Mouse (Mus musculus) urinary bladder, postnatal 36 days (tissue): Measurements from ENCODE around the gene Vamp5.

ENCODE experiments used
- DNase-seq, 2 experiments: peaks; one replicate each; pipeline ENCODE4 v3.0.0; 2022; ENCODE audit warnings: low spot score in 2 of 2, mixed read lengths in 1 of 2

Gene Vamp5

DNA sequence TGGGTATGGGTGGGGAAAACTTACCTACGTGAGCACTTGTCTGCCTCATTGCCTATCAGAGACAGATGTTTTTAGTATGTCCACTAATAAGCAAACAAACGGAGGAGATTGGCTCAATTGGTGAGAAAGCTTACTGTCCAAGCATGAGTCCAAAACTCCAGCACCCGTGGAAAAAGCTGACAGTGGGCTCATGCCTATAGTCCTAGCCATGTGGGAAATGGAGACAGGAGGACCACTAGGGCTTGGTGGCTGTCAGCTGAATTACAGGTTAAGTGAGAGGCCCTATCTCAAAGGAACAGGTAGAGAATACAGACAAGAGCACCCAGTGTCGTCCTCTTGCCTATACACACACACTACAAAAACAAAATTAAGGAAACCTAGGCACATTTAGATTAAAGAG, 34.0 kb downstream of the Vamp5 start:
- DNase-seq: no peak

DNA sequence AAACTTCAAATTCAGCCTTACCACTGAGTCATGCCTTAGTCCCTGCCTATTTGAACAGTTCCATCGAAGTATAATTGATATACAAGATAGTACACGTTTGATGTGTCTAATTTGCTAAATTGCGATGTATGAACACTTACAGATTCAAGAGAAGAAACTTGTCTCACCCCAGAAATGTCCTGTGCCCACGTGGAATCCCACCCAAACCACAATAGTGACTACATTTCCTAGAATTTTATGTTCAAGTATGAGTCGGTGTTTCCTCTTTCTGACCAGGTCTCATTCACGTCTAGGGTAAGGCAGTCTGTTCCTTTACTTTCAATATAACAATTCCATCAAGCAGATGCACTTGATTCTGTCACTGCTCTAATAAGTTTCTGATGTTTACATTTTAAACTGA, 34.6 kb downstream of the Vamp5 start:
- DNase-seq: no peak

DNA sequence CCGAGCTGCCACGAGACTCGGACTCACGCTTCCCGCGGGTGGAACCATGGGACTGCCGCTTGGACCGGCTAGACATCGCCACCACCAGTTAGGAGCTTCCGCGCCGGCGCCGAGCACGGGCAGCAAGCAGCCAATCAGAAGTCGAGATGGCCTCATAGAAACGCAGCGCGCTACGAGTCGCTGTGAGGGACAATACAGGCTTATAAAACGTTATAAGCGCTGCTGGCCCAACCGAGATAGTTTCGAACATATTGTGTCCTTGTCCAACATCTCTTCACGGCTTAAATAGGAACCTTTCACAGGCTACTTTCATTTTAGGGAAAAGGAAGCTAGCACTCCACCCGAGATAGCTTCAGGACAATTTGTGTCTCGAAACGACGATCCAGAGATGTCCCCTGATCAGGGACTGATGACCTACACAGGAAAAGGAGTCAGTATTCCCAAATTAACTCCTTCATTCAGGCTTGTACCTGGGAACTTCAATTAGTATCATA, 35.1 kb downstream of the Vamp5 start, which contains the start of gene Usp39:
Usp39 (minus strand) TSS at position 111 of the 494 bp plus-strand sequence.
- peak; percentile 84 to 93 for DNase-seq

DNA sequence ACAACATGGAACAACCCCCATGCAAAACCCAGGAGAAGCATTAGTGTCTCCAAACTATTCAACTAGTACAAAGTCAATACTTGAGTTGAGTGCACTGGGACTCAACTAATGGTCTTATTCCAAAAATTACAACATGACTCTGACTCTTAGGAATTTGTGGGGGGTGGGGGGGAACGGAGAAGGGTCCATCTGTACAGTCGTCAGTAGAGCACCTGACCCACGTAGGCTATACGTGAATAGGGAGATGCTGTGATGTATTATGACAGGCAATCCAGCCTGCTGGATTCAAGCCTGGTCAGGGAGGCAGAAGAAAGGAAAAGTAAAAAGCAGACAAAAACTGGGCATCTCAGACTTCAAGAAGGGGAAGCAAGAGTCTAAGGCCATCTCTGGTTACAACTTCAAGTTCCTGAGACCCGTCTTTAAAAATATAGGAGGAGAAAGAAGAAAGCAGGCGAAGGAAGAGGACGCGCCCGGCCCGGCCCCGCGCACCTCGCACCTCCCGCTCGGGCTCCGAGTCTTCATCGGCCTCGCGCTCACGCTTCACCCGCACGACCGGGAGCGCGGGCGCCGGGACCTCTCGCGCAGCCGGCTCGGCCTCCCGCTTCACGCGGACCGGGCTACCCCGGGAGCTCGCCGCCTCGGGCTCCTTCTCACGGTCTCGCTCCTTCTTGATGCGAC, 35.7 kb downstream of the Vamp5 start:
- no peak for DNase-seq

DNA sequence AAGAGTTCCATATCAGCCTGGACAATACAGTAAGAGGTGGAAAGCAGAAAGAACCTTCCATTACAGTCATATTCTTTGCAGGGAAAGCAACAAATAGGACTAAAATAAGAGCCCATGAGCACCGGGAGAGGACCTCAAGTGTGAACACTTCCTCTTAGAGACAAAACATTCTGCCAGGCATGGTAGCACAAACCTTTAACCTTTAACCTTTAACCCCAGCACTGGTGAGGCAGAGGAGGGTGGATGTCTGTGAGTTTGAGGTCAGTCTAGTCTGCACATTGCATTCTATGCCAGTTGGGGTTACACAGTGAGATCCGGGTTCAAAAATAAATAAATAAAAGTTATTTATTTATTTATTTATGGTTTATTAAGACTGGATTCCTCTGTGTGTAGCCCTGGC, 39.8 kb downstream of the Vamp5 start:
- no peak for DNase-seq

DNA sequence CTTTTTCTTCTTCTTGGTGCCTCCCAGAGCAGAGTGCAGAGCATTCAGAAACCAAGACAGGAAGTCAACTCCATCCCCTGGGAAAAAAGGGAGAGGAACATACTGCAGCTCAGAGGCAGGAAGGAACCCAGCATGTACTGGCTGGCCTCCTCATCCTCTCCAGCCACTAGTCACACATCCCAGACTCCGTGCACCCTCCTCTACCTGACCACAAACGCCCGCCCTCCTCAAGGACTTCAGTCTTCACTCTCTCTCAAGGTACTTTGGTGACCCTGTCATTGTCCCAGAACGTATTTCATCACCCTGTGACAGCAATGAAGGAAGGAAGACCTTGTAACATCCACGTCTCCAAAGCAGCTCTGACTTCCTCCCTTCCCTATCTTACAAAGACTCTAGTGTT, 47.2 kb downstream of the Vamp5 start:
- DNase-seq: no peak

DNA sequence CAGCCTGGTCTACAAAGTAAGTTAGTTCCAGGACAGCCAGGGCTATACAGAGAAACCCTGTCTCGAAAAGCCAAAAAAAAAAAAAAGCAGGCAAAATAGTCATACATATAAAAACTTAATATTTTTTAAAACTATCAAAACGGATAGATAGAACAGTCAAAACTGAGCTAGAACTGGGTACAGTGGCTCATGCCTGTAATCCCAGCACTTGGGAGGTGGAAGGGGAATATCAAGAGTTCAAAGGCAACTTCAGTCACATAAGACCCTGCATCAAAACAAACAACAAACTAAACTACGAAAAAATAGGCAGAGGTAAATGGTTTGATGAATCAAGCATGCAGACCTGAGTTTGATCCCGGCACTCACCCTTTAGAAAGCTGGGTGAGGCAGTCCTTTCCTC, 50.1 kb downstream of the Vamp5 start:
- no peak for DNase-seq

DNA sequence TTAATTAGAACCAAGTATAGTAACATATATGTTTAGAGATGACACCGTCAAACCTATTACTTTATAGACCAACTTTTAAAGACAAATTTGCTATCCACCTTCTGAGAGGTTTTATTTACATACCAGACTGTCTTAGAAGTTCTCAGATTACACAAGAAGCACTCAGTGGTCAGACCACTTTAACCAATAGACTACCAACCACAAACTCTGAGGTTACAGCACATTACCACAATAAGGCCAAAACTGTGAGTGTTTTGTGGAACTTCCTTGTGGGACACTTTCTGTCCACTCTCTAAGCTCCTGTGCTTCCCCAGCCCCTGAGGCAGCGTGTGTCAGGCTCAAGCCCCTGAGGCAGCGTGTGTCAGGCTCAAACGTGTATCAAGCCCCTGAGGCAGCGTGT, 51.2 kb downstream of the Vamp5 start:
- no peak for DNase-seq

DNA sequence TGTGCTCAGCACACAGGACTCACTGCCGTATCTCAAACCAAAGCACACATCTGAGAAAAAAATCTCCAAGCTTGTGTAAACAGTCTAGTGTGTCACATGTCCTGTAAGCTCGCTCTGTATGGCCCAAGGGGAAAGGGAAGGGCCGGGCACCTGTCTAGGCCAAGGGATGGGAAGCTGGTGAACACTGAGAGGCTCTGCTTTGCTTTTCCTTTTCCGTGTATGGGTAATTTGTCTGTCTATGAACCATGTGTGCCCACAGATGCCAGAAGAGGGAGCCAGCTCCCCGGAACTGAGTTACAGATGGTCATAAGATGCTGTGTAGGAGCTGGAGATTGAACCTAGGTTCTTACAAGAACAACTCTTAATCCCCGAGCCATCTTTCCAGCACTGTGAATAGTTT, 54.0 kb downstream of the Vamp5 start:
- peak; percentile 41 to 60 for DNase-seq

DNA sequence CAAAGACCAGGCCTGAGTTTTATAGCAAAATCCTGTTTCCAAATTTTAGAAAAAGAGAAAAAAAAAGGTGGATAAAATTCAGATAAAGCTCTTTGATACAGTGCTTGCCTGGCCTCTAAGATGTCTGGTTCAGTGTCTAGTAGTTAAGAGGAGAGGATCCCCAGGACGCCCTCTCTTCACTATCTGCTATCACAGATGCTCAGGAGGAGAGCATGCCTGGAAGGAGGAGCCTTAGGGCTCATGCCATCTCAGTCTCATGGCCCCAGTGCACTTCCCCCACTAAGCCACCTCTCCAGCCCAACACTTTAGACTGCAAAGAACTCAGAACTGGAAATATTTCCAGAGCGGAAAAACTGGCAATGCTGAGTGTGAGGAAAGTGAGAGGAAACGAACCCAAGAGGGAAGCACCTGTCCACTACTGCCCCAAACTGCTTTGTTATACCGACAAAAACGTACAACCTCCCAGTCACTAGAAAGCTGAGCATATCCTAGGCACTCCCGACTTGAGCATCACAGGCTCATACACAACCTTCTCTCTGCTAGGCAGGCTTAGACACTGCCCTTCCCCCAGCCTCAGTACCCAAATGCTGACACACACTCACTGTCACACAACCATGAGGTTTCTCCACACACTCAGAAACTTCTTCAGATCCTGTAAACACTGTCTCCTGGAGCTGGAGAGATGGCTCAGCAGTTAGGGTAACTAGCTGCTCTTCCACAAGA, 56.3 kb downstream of the Vamp5 start:
- no peak for DNase-seq

DNA sequence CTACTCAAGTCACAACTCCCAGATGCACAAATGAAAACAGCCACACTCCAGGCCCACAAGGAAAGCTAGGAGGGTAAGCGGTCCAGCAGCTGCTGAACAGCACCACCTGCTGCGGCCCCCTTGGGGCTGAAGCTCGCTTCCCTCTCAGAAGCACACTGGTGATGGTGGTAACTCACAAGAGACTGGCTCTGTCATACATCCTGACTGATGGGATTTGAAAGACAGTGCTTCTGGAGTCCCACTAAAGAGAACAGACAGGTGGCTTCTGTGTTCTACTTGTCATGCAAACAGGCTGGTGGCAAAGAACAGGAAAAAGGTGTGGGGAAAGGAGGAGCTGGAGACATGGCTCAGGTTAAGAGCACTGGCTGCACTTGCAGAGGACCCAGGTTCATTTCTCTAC, 57.3 kb downstream of the Vamp5 start:
- no peak for DNase-seq

DNA sequence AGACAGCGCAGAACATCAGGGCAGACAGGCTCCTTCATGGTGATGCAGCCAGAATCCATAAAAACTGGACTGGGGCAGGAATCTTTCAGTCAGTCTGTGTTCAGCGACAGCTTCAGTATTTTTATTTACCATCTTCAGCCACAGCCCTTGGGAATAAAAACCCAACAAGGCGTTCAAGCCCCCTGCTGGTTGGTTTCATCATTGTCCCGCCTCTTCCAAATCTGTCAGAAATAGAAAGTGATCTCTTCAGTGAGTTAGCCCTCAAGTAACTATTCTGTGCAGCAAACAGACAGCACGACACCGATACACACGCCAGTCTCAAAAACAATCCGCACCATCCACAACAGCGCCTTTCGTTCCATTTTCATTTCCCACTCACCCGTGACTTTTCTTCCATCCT, 61.2 kb downstream of the Vamp5 start:
- DNase-seq: peak; percentile 38 to 40
